Mouse (Mus musculus): ENCODE results near the gene Pik3c2b. TPM values are rescaled to one million over a fixed set of nuclear protein-coding genes. Genes with fewer than 3 reads are reported as not detected.

The Pik3c2b gene
- polyA plus RNA-seq (2015; fragmentation: Nextera tagmentation; extraction: Ambion mirVana), result 12.3 and 14.0 TPM in 2 replicates

- H3K27me3 ChIP-seq (ENCODE audit: control insufficient read depth, insufficient read depth, low read depth, low read length), result no peaks in the 10 kb centered on the region
- peaks cover 31% of the 10 kb centered on the region for H3K4me1 ChIP-seq (ENCODE audit: control insufficient read depth, insufficient read depth, low read length)
- peak within 1 kb of the TSS; percentile 89 for H3K4me3 ChIP-seq (ENCODE audit: low read depth, low read length)
- H3K9me3 ChIP-seq (replicated peaks; ENCODE audit: control insufficient read depth, low read length, poor library complexity, severe bottlenecking), result no peaks in the 10 kb centered on the region
- H3K36me3 ChIP-seq (ENCODE audit: control insufficient read depth, insufficient read depth, low read length), result no peaks in the 10 kb centered on the region
- 3% methylated on average over 15 of the region's 15 CpGs for WGBS
- peak within 1 kb of the TSS; percentile 98 for H3K27ac ChIP-seq (ENCODE audit: low read length)
- ATAC-seq, result peak; percentile 21
- peak within 1 kb of the TSS; percentile 63 for H3K4me2 ChIP-seq (ENCODE audit: low read length)
- peak within 1 kb of the TSS; percentile 99 for H3K9ac ChIP-seq (ENCODE audit: low read depth, low read length)
Observed at GRCm38 (mm10) chr1:133045011-133045860, at the start of gene Pik3c2b. TSS of gene Pik3c2b (plus strand) at chr1:133045667.

GRCm38 (mm10) chr1:133000347-133000746, 45.1 kb upstream of the Pik3c2b start:
- 95% methylated on average over 6 of the region's 6 CpGs for WGBS
- H3K27me3 ChIP-seq (ENCODE audit: control insufficient read depth, insufficient read depth, low read depth, low read length), result no peaks in the 10 kb centered on the region
- no peak overlapping the region for H3K4me3 ChIP-seq (ENCODE audit: low read depth, low read length)
- ATAC-seq, result no peak
- H3K9ac ChIP-seq (ENCODE audit: low read depth, low read length), result no peak overlapping the region
- H3K4me1 ChIP-seq (ENCODE audit: control insufficient read depth, insufficient read depth, low read length), result no peaks in the 10 kb centered on the region
- peaks cover 22% of the 10 kb centered on the region; the same call in 1 of the 2 replicates for H3K36me3 ChIP-seq (ENCODE audit: control insufficient read depth, insufficient read depth, low read length)
- H3K4me2 ChIP-seq (ENCODE audit: low read length), result no peak overlapping the region
- H3K27ac ChIP-seq (ENCODE audit: low read length), result no peak overlapping the region
- H3K9me3 ChIP-seq (replicated peaks; ENCODE audit: control insufficient read depth, low read length, poor library complexity, severe bottlenecking), result no peaks in the 10 kb centered on the region

- H3K27me3 ChIP-seq (ENCODE audit: control insufficient read depth, insufficient read depth, low read depth, low read length), result no peaks in the 10 kb centered on the region
- no peak overlapping the region for H3K27ac ChIP-seq (ENCODE audit: low read length)
- no peak overlapping the region for H3K4me3 ChIP-seq (ENCODE audit: low read depth, low read length)
- H3K36me3 ChIP-seq (ENCODE audit: control insufficient read depth, insufficient read depth, low read length), result peaks cover 11% of the 10 kb centered on the region; the same call in 1 of the 2 replicates
- ATAC-seq, result no peak
- no peaks in the 10 kb centered on the region for H3K4me1 ChIP-seq (ENCODE audit: control insufficient read depth, insufficient read depth, low read length)
- no peak overlapping the region for H3K9ac ChIP-seq (ENCODE audit: low read depth, low read length)
- no peaks in the 10 kb centered on the region for H3K9me3 ChIP-seq (replicated peaks; ENCODE audit: control insufficient read depth, low read length, poor library complexity, severe bottlenecking)
- H3K4me2 ChIP-seq (ENCODE audit: low read length), result no peak overlapping the region
- WGBS, result 89% methylated on average over 3 of the region's 3 CpGs
Observed at GRCm38 (mm10) chr1:133006571-133006970, 38.9 kb upstream of the Pik3c2b start.

GRCm38 (mm10) chr1:133011955-133012841, 33.3 kb upstream of the Pik3c2b start:
- Histone ChIP-seq H3K27me3 (ENCODE audit: control insufficient read depth, insufficient read depth, low read depth, low read length) (no peaks in the 10 kb centered on the region), H3K9me3 (replicated peaks; ENCODE audit: control insufficient read depth, low read length, poor library complexity, severe bottlenecking) (no peaks in the 10 kb centered on the region), H3K4me1 (ENCODE audit: control insufficient read depth, insufficient read depth, low read length) (no peaks in the 10 kb centered on the region), H3K9ac (ENCODE audit: low read depth, low read length) (no peak overlapping the region), H3K4me3 (ENCODE audit: low read depth, low read length) (no peak overlapping the region), H3K36me3 (ENCODE audit: control insufficient read depth, insufficient read depth, low read length) (peaks cover 10% of the 10 kb centered on the region; the same call in 1 of the 2 replicates), H3K4me2 (ENCODE audit: low read length) (no peak overlapping the region), H3K27ac (ENCODE audit: low read length) (no peak overlapping the region)
- WGBS, result 88% methylated on average over 12 of the region's 13 CpGs
- ATAC-seq, result no peak

- H3K27ac ChIP-seq (ENCODE audit: low read length), result no peak overlapping the region
- H3K9ac ChIP-seq (ENCODE audit: low read depth, low read length), result no peak overlapping the region
- ATAC-seq, result no peak
- H3K4me1 ChIP-seq (ENCODE audit: control insufficient read depth, insufficient read depth, low read length), result no peaks in the 10 kb centered on the region
- H3K4me3 ChIP-seq (ENCODE audit: low read depth, low read length), result no peak overlapping the region
- H3K27me3 ChIP-seq (ENCODE audit: control insufficient read depth, insufficient read depth, low read depth, low read length), result no peaks in the 10 kb centered on the region
- H3K9me3 ChIP-seq (replicated peaks; ENCODE audit: control insufficient read depth, low read length, poor library complexity, severe bottlenecking), result no peaks in the 10 kb centered on the region
- H3K4me2 ChIP-seq (ENCODE audit: low read length), result no peak overlapping the region
- H3K36me3 ChIP-seq (ENCODE audit: control insufficient read depth, insufficient read depth, low read length), result peaks cover 13% of the 10 kb centered on the region
Observed at GRCm38 (mm10) chr1:133013331-133013730, 32.1 kb upstream of the Pik3c2b start.

DNA sequence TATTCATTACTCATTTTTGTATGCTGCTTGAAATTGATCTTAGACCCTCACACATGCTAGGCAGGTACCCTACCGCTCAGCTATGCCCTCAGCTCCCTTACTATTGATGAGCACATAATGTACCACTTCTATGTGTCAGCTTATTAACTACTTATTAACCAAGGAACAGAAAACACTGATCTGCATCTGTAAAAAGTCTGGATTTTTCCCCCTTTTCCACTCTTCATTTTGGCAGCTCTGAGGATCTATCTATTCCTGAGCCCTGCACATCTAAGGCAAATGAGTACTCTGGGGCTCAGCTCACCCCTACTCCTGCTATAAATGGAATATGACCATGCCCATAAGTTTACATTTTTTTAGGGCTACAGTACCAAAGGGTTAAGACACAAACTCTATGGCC, 31.3 kb upstream of the Pik3c2b start:
- H3K9ac ChIP-seq (ENCODE audit: low read depth, low read length), result no peak overlapping the region
- H3K36me3 ChIP-seq (ENCODE audit: control insufficient read depth, insufficient read depth, low read length), result peaks cover 11% of the 10 kb centered on the region
- ATAC-seq, result no peak
- H3K4me2 ChIP-seq (ENCODE audit: low read length), result no peak overlapping the region
- no peak overlapping the region for H3K4me3 ChIP-seq (ENCODE audit: low read depth, low read length)
- WGBS, result 96% methylated on average over 1 of the region's 1 CpGs
- no peaks in the 10 kb centered on the region for H3K4me1 ChIP-seq (ENCODE audit: control insufficient read depth, insufficient read depth, low read length)
- H3K27ac ChIP-seq (ENCODE audit: low read length), result no peak overlapping the region
- H3K9me3 ChIP-seq (replicated peaks; ENCODE audit: control insufficient read depth, low read length, poor library complexity, severe bottlenecking), result no peaks in the 10 kb centered on the region
- no peaks in the 10 kb centered on the region for H3K27me3 ChIP-seq (ENCODE audit: control insufficient read depth, insufficient read depth, low read depth, low read length)

GRCm38 (mm10) chr1:133016775-133017428, 28.6 kb upstream of the Pik3c2b start:
- no peak for ATAC-seq
- no peaks in the 10 kb centered on the region for H3K9me3 ChIP-seq (replicated peaks; ENCODE audit: control insufficient read depth, low read length, poor library complexity, severe bottlenecking)
- peaks cover 11% of the 10 kb centered on the region for H3K36me3 ChIP-seq (ENCODE audit: control insufficient read depth, insufficient read depth, low read length)
- 94% methylated on average over 9 of the region's 9 CpGs for WGBS
- H3K4me1 ChIP-seq (ENCODE audit: control insufficient read depth, insufficient read depth, low read length), result no peaks in the 10 kb centered on the region
- no peak overlapping the region for H3K9ac ChIP-seq (ENCODE audit: low read depth, low read length)
- no peaks in the 10 kb centered on the region for H3K27me3 ChIP-seq (ENCODE audit: control insufficient read depth, insufficient read depth, low read depth, low read length)
- no peak overlapping the region for H3K4me2 ChIP-seq (ENCODE audit: low read length)
- no peak overlapping the region for H3K27ac ChIP-seq (ENCODE audit: low read length)
- no peak overlapping the region for H3K4me3 ChIP-seq (ENCODE audit: low read depth, low read length)

GRCm38 (mm10) chr1:133018580-133018979, 26.9 kb upstream of the Pik3c2b start:
- 92% methylated on average over 2 of the region's 2 CpGs for WGBS
- ATAC-seq, result no peak
- no peaks in the 10 kb centered on the region for H3K4me1 ChIP-seq (ENCODE audit: control insufficient read depth, insufficient read depth, low read length)

More at GRCm38 (mm10) chr1:133018580-133018979, 26.9 kb upstream of the Pik3c2b start:
- Histone ChIP-seq H3K4me3 (ENCODE audit: low read depth, low read length) (no peak overlapping the region), H3K9me3 (replicated peaks; ENCODE audit: control insufficient read depth, low read length, poor library complexity, severe bottlenecking) (no peaks in the 10 kb centered on the region), H3K9ac (ENCODE audit: low read depth, low read length) (no peak overlapping the region), H3K36me3 (ENCODE audit: control insufficient read depth, insufficient read depth, low read length) (peaks cover 7% of the 10 kb centered on the region; the same call in 1 of the 2 replicates), H3K27ac (ENCODE audit: low read length) (no peak overlapping the region), H3K27me3 (ENCODE audit: control insufficient read depth, insufficient read depth, low read depth, low read length) (no peaks in the 10 kb centered on the region), H3K4me2 (ENCODE audit: low read length) (no peak overlapping the region)
